Mouse (Mus musculus): ENCODE data around the gene 1700066M21Rik. TPM values are rescaled to one million over a fixed set of nuclear protein-coding genes. Genes with fewer than 3 reads are reported as not detected.

The 1700066M21Rik gene
- total and polyA plus RNA-seq, 3 experiments: 9.9 to 11.7 TPM; not detected in 1

DNA sequence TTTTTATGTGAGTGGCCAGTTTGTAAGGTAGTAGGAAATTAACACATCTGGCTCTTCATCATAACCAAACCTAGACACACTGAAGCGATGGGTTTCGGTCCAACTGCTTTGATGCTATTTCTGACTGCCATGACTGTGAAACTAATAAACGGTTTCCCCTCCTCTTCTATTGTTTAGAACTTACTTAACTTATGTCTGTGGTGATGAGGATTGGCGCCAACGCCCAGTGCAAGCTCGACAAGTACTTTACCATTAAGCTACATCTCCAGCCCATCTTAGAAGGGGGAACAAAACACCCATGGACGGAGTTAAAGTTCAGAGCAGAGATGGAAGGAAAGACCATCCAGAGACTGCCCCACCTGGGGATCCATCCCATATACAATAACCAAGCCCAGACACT lies 55.7 kb downstream of the 1700066M21Rik start:
- DNase-seq (ENCODE audit: low read depth, low spot score): no peak
- no peaks in the 10 kb centered on the region for H3K9me3 ChIP-seq (replicated peaks; ENCODE audit: insufficient read depth, low read length)

More for the DNA sequence above, 55.7 kb downstream of the 1700066M21Rik start:
- Histone ChIP-seq H3K4me3 (ENCODE audit: control insufficient read depth in 1 of 2, insufficient read depth in 1 of 2, low read depth in 2 of 2, low read length in 2 of 2) (no peak overlapping the region), H3K79me2 (ENCODE audit: control insufficient read depth, insufficient read depth, low read length, poor library complexity) (no peaks in the 10 kb centered on the region), H3K36me3 (ENCODE audit: control insufficient read depth in 1 of 2, insufficient read depth in 2 of 2, low read length in 2 of 2) (peaks cover 0 to 4% of the 10 kb centered on the region in 2 experiments; a peak in 2 of 4 replicates), H3K27me3 (ENCODE audit: control insufficient read depth in 1 of 2, insufficient read depth in 2 of 2, low read length in 2 of 2) (no peaks in the 10 kb centered on the region; a peak in 1 of 4 replicates), H3K4me1 (ENCODE audit: control insufficient read depth in 1 of 2, insufficient read depth in 2 of 2, low read length in 2 of 2) (peaks cover 2 to 17% of the 10 kb centered on the region in 2 experiments; a peak in 3 of 4 replicates), H3K27ac (ENCODE audit: control insufficient read depth, low read depth, low read length) (no peak overlapping the region), H3K9ac (ENCODE audit: control insufficient read depth, low read depth, low read length, poor library complexity, severe bottlenecking) (no peak overlapping the region)
- TF ChIP-seq TBP (IDR thresholded peaks at IDR 0.05; ENCODE audit: low read depth, low read length) (no peak), SIN3A (IDR thresholded peaks at IDR 0.05; ENCODE audit: low read length) (no peak), MYB (IDR thresholded peaks at IDR 0.05; ENCODE audit: low read depth, low read length) (no peak), ZC3H11A (IDR thresholded peaks at IDR 0.05; ENCODE audit: low read depth, low read length) (no peak), CHD2 (IDR thresholded peaks at IDR 0.05; ENCODE audit: low read length) (no peak), NELFE (IDR thresholded peaks at IDR 0.05; ENCODE audit: low read depth, low read length) (no peak)

Other genes with a start within 250 kb of the 1700066M21Rik start
- 8.1 and 10.2 TPM in 2 replicates for gene Maip1, start 28.7 kb downstream of the 1700066M21Rik start, total RNA-seq (2012; rRNA removed)
- 1 to 10 TPM in 1 of 2 experiments, not detected in 1; 8.8 TPM for gene Maip1, start 28.7 kb downstream of the 1700066M21Rik start, polyA plus RNA-seq (2012; ENCODE audit: insufficient read depth in 1 of 2, insufficient read length in 2 of 2, low read depth in 1 of 2, low replicate concordance in 2 of 2, missing spikeins in 1 of 2)
- gene Tyw5, start 29.5 kb downstream of the 1700066M21Rik start, total RNA-seq (2012; rRNA removed): 15.0 and 15.8 TPM in 2 replicates
- 10 to 100 TPM in 1 of 2 experiments, not detected in 1; 18.5 TPM for gene Tyw5, start 29.5 kb downstream of the 1700066M21Rik start, polyA plus RNA-seq (2012; ENCODE audit: insufficient read depth in 1 of 2, insufficient read length in 2 of 2, low read depth in 1 of 2, low replicate concordance in 2 of 2, missing spikeins in 1 of 2)